Mouse (Mus musculus): ENCODE results near the gene Cplx3. TPM values are rescaled to one million over a fixed set of nuclear protein-coding genes. Genes with fewer than 3 reads are reported as not detected.
A peak's percentile ranks its signal among the peaks of the same experiment; 100 is the strongest.

The Cplx3 gene
- polyA plus RNA-seq, 1 experiment from 2014 or later, result 0.15 TPM

DNA sequence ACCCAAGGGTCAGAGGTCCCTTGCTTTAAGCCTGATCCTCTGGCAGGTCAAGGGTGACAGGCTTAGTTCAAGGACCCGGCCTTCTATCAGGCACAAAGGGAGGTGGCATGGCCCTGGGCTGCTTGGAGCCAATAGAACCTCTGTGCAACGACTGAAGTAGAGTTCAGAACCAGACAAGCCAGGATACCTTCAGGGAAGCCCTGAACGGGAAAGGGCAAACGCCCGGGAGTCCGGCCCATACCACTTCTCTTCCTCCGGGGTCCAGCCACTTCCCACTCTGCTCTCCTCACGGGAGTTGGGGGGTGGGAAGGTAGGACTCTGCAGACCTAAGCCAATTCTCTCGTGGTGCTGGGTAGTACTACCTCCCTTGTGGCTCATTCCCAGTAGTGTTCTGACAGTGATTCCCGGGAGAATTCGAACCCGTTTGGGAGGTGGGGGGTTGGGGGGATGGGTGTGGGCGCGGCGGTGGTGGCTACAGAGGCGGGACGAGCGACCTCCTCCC lies 38.4 kb upstream of the Cplx3 start:
- WGBS, result under 1% methylated on average over 18 of the region's 18 CpGs
- no peaks in the 10 kb centered on the region for H3K27me3 ChIP-seq (ENCODE audit: insufficient read depth, poor library complexity, severe bottlenecking)
- no peak for DNase-seq (ENCODE audit: low spot score)
- H3K36me3 ChIP-seq, result peaks cover 10% of the 10 kb centered on the region; the same call in 1 of the 2 replicates
- H3K9me3 ChIP-seq, result no peaks in the 10 kb centered on the region
- H3K27ac ChIP-seq, result peak overlapping the region; percentile 98
- H3K4me1 ChIP-seq, result peaks cover 60% of the 10 kb centered on the region
- H3K4me3 ChIP-seq, result peak overlapping the region; percentile 99

DNA sequence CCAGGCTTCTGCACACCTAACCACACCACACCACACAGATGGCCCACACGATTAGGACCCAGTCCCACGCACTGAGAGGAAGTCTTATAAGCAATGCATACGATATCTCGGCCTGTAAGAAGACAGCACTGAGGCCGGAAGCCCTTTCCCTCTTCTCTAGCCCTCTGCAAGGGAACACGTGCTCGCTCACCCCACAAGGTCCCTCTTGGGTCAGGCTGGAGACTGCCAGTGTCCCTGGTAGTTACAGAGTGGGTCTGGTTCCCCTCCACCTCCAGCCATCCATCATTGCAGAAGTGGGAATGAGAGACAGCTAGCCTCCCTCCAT lies 37.7 kb upstream of the Cplx3 start:
- peak overlapping the region; percentile 99 for H3K4me3 ChIP-seq
- H3K9me3 ChIP-seq, result no peaks in the 10 kb centered on the region
- 60% methylated on average over 7 of the region's 7 CpGs for WGBS
- H3K27me3 ChIP-seq (ENCODE audit: insufficient read depth, poor library complexity, severe bottlenecking), result no peaks in the 10 kb centered on the region
- H3K27ac ChIP-seq, result 0 out of 2 replicates have a peak overlapping the region, but pooled peaks have one; percentile 98
- H3K36me3 ChIP-seq, result peaks cover 10% of the 10 kb centered on the region; the same call in 1 of the 2 replicates
- peaks cover 67% of the 10 kb centered on the region for H3K4me1 ChIP-seq
- DNase-seq (ENCODE audit: low spot score), result no peak

DNA sequence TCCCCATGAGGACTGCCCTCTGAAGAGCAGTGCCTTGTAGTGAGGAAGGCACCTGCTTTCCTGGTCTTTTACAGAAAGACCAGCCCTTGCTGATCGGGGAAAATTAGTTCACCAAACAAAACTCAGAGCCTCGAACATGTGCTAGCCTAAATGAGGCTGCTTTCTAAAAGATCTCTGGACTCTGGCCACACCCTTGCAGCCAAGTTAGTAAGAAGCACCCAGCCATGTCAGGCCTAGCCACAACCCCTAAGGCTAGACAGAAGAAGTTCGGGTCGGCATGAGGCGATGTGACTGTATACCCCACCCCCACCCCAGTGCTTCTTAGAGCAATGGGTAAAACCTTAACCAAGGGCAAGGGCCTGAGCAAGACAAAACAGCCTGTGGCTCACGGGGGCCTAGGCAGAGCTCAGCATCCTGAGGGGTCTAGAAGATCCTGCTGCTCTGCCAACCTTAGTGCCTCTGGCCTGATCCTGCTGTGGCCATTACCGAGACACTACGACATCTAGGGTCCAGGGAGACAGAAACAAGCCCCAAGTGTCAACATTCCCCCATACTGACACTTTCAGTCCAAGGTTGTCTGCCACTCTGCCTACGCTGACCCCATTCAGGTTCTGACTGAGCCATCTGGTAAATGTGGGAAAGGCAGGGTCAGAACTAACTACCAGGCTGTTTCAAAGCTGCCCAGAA lies 37.2 kb upstream of the Cplx3 start:
- no peaks in the 10 kb centered on the region for H3K27me3 ChIP-seq (ENCODE audit: insufficient read depth, poor library complexity, severe bottlenecking)
- H3K4me1 ChIP-seq, result peaks cover 72% of the 10 kb centered on the region
- peaks cover 10% of the 10 kb centered on the region; the same call in 1 of the 2 replicates for H3K36me3 ChIP-seq
- H3K9me3 ChIP-seq, result no peaks in the 10 kb centered on the region
- DNase-seq (ENCODE audit: low spot score), result no peak
- H3K27ac ChIP-seq, result peak overlapping the region; percentile 98; the same call in 1 of the 2 replicates
- H3K4me3 ChIP-seq, result peak overlapping the region; percentile 99
- 82% methylated on average over 9 of the region's 9 CpGs for WGBS

DNA sequence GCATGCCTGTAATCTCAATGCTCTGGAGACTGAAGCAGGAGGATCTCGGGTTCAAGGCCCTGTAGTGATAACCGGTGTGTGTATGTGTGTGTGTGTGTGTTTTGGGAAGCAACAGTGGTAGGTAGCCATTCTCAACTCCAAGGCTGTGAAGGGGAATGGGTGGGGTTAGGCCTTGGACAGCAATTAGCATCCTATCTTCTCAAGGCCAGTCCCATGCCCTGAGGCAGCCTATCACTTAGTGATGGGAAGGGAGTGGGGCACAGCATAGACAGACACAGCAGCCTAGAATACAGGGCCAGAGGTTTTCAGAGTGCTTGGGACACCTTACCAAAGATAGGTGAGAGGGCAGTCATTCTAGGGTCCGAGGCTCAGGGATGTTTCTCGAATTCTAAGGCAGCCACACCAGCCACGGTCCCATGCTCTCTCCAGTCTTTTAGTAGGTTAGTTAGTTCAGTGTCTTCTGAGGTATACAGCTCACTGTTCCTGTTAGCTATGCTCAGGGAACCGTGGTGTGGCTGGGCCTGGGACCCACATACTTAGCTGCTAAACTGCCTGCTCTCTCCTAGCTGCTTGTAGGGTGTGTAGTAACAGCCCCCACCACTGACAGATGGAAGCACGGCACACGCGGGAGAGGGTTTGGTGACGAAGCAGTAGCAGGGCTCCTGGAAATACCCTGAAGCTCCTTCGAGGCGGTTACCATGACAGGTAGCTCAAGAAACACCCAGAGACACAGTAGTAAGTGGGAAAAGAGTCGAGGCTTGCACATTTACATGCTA lies 35.9 kb upstream of the Cplx3 start:
- DNase-seq (ENCODE audit: low spot score), result no peak
- peak overlapping the region; percentile 75; the same call in 1 of the 2 replicates for H3K27ac ChIP-seq
- 84% methylated on average over 13 of the region's 13 CpGs for WGBS

DNA sequence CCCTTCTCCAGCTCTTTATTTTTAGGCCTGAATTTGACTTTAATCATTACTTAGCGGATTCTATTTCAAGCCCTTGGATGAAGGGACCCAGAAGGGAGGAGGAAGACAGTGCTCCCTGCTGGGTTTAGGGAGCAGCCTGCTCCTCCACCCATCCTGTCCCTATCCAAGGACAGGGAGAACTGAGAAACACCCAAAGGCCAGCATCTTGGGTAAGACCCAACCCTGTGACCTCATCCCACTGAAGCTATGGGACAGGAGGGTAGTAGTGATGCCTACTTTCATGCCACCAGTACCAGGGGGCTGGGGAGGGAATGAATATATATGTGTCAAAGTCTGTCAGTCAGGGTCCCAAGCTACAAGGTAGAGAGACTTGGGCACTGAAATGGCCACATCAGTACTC lies 34.9 kb upstream of the Cplx3 start:
- WGBS, result 71% methylated on average over 1 of the region's 1 CpGs
- H3K27ac ChIP-seq, result peak overlapping the region; percentile 75; the same call in 1 of the 2 replicates
- H3K27me3 ChIP-seq (ENCODE audit: insufficient read depth, poor library complexity, severe bottlenecking), result no peaks in the 10 kb centered on the region
- H3K4me3 ChIP-seq, result peak overlapping the region; percentile 38; the same call in 1 of the 2 replicates
- no peaks in the 10 kb centered on the region for H3K9me3 ChIP-seq
- no peak for DNase-seq (ENCODE audit: low spot score)
- peaks cover 10% of the 10 kb centered on the region; the same call in 1 of the 2 replicates for H3K36me3 ChIP-seq
- H3K4me1 ChIP-seq, result peaks cover 91% of the 10 kb centered on the region

More for the DNA sequence above, 35.9 kb upstream of the Cplx3 start:
- H3K4me1 ChIP-seq, result peaks cover 85% of the 10 kb centered on the region
- H3K27me3 ChIP-seq (ENCODE audit: insufficient read depth, poor library complexity, severe bottlenecking), result no peaks in the 10 kb centered on the region
- H3K4me3 ChIP-seq, result no peak overlapping the region
- H3K9me3 ChIP-seq, result no peaks in the 10 kb centered on the region
- peaks cover 10% of the 10 kb centered on the region; the same call in 1 of the 2 replicates for H3K36me3 ChIP-seq

DNA sequence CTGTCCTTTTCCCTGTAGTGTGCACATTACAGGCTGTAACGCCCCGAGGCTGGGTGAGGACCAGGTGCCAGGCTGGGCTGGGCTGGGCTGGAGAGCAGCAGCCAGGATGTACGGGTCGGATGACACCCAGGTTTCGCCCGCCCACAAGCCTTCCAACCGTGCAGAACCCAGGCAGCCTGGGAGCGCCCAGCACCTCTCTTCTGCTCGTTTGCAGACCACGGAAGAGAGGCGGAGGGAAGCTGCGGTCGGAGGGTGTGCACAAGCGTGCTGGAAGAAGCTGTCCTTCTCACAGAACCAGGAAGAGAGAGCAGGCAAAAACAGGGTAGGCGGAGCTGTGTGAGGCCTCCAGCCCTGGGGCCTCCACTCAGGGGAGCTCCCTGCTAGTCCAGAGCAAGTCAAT lies 34.3 kb upstream of the Cplx3 start:
- no peak for DNase-seq (ENCODE audit: low spot score)
- Histone ChIP-seq H3K27me3 (ENCODE audit: insufficient read depth, poor library complexity, severe bottlenecking) (no peaks in the 10 kb centered on the region), H3K36me3 (peaks cover 10% of the 10 kb centered on the region; the same call in 1 of the 2 replicates), H3K9me3 (no peaks in the 10 kb centered on the region), H3K4me3 (peak overlapping the region; percentile 38), H3K4me1 (peaks cover 85% of the 10 kb centered on the region), H3K27ac (peak overlapping the region; percentile 75; the same call in 1 of the 2 replicates)
- WGBS, result 16% methylated on average over 15 of the region's 15 CpGs

DNA sequence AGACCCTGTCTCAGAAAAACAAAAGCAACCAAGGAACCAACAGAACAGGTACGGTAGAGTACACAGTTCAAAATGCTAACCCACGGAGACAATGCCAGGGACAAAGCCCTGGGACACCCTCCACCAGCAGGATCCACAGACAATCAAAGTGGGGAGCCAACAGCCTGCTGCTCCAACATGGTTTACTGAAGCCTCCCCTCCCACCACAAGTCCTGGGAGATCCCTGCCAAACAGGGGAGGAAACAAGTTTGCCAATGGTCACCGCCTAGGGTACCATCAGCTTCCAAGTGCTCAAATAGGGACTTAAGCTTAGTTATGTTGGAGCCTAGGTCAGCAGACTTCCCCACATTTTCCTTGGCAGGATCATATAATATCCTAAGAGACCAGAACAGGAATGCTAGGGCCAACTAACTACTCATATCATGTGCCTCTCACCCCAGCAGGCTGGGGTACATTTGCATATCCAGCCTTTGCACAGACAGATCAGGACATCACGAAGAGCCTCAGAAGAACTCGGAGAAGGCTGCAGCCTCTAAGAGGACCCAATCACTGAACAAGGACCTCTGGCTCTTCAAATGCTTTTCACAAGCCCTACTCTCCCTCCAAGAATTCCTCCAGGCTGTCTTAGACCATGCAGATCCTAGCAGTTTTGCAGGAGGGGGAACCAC lies 33.7 kb upstream of the Cplx3 start:
- Histone ChIP-seq H3K9me3 (no peaks in the 10 kb centered on the region), H3K4me1 (peaks cover 81% of the 10 kb centered on the region), H3K27ac (peak overlapping the region; percentile 75; the same call in 1 of the 2 replicates), H3K36me3 (peaks cover 10% of the 10 kb centered on the region; the same call in 1 of the 2 replicates), H3K4me3 (peak overlapping the region; percentile 38), H3K27me3 (ENCODE audit: insufficient read depth, poor library complexity, severe bottlenecking) (no peaks in the 10 kb centered on the region)
- WGBS, result 74% methylated on average over 5 of the region's 5 CpGs
- no peak for DNase-seq (ENCODE audit: low spot score)

DNA sequence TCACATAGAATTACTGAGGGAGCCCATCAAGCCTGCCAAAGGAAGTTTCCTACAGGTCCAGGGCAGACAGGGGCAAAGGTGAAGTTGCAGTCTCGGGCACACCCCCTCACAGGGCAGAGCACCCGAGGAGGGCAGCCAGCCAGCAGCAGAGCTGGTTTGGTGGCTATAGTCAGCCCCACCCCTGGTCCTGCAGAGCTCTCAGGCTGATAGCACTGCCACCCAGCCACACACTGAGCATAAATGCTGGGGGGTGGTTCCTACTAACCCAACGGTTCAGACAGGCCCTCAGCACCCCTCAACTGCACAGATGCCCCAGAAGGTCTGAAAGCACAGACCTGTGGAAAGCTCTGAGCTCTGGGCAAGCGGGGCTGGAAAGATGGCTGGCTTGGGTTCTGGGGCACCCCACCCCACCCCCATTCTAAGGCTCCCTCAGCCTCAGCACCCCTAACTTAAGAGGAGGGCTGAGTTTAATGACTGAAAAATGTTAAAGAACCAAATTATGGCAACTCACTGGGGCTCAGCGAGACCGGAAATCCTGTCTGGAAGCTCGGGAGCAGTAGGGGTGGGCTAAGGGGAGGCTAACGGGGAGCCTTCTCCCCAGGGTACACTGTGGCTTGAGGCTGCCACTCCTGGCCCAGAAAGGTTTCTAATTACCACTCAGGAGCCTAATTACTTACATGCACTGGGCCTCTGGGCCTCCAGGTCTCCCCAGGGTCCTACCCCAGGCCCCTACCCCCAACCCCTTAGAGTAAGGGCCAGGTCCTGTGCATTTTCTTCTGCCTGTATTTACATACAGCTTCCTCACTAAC lies 32.8 kb upstream of the Cplx3 start:
- no peak for DNase-seq (ENCODE audit: low spot score)
- peaks cover 80% of the 10 kb centered on the region for H3K4me1 ChIP-seq
- H3K27me3 ChIP-seq (ENCODE audit: insufficient read depth, poor library complexity, severe bottlenecking), result no peaks in the 10 kb centered on the region
- peaks cover 10% of the 10 kb centered on the region; the same call in 1 of the 2 replicates for H3K36me3 ChIP-seq
- H3K27ac ChIP-seq, result peak overlapping the region; percentile 76
- no peaks in the 10 kb centered on the region for H3K9me3 ChIP-seq
- peak overlapping the region; percentile 32; the same call in 1 of the 2 replicates for H3K4me3 ChIP-seq
- 41% methylated on average over 8 of the region's 8 CpGs for WGBS

DNA sequence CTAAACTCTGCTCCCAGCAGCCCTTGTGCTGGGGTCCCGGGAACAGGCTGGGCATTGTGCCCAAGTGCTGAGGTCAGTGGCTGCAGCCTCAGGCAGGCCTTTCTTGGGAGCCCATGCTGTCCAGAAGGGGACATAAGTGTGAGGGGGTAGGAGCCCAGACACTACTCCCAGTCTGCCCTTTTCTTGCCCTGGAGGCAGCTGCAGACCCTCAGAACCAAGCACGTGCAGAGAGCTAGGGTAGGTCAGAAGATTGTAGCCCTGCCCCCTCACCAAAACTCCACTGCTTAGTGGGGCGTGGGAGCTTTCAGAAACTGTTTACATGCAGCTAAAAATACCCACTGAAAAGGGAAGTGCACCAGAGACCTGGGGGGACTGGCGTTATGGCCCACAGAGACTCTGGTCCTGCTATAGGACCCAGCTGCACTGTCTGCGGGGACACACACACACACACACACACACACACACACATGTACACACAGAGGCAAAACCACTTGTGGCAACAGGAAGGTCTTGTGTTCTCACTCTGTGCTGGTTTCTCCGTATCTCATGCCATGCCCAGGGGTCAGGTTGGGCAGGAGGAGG lies 31.8 kb upstream of the Cplx3 start:
- no peak for DNase-seq (ENCODE audit: low spot score)
- WGBS, result 30% methylated on average over 6 of the region's 6 CpGs
- H3K4me1 ChIP-seq, result peaks cover 78% of the 10 kb centered on the region
- H3K27me3 ChIP-seq (ENCODE audit: insufficient read depth, poor library complexity, severe bottlenecking), result no peaks in the 10 kb centered on the region
- peak overlapping the region; percentile 32; the same call in 1 of the 2 replicates for H3K4me3 ChIP-seq
- H3K27ac ChIP-seq, result peak overlapping the region; percentile 76
- no peaks in the 10 kb centered on the region for H3K9me3 ChIP-seq
- peaks cover 16% of the 10 kb centered on the region; the same call in 1 of the 2 replicates for H3K36me3 ChIP-seq

DNA sequence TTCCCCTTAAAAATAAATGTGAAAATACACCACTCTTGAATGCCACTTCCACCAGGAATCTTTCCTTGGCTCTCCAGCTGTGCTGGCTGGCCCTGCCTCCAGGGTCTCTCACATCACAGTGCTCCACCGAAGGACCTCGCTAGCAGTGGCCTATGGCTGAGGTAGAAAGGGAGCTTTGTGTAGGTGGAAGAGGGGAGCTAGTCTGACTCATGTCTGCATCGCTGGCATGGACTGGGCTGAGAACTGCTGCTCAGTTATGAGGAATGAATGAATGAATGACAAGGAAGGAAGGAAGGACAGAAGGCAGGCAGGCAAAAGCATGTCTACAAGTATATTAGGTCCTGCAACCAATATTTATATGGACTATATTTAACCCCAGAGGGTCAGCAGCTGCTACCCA lies 31.2 kb upstream of the Cplx3 start:
- H3K27ac ChIP-seq, result peak overlapping the region; percentile 76
- H3K4me3 ChIP-seq, result 0 out of 2 replicates have a peak overlapping the region, but pooled peaks have one; percentile 32
- no peak for DNase-seq (ENCODE audit: low spot score)
- H3K9me3 ChIP-seq, result no peaks in the 10 kb centered on the region
- WGBS, result 43% methylated on average over 3 of the region's 3 CpGs
- peaks cover 14% of the 10 kb centered on the region; the same call in 1 of the 2 replicates for H3K36me3 ChIP-seq
- no peaks in the 10 kb centered on the region for H3K27me3 ChIP-seq (ENCODE audit: insufficient read depth, poor library complexity, severe bottlenecking)
- H3K4me1 ChIP-seq, result peaks cover 75% of the 10 kb centered on the region

DNA sequence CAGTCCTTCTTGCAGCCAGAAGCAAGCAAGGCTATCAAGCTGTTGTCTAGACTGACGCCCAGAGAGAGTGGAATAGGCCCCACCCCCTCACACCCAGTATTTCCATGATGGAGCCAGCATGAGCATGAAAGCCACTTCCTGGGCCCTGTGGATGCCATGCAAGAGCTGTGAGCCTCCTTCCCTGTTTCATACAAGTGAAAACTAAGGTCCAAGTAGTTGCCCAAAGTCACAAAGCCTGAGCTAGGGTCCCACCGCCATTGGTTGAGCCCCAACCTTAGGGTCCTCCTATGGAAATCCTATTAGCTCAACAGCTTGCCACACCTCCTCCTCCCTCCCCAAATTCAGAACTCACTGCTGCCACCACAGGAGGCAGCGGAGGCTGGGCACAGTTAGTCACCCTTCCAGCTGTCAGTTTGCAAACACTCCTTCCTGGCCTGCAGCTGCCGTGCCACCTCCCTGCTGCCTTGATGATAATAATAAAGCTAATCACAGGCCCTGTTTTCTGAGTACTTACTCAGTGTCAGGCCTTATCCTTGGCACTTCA lies 27.5 kb upstream of the Cplx3 start:
- Histone ChIP-seq H3K9me3 (no peaks in the 10 kb centered on the region), H3K27me3 (ENCODE audit: insufficient read depth, poor library complexity, severe bottlenecking) (no peaks in the 10 kb centered on the region), H3K36me3 (peaks cover 38% of the 10 kb centered on the region), H3K27ac (no peak overlapping the region), H3K4me3 (no peak overlapping the region), H3K4me1 (peaks cover 42% of the 10 kb centered on the region)
- 37% methylated on average over 4 of the region's 4 CpGs for WGBS
- DNase-seq (ENCODE audit: low spot score), result no peak
